Mouse (Mus musculus) neural tube, embryonic 13.5 days (tissue): ENCODE results near the gene Prkrip1. TPM values are rescaled to one million over a fixed set of nuclear protein-coding genes. Genes with fewer than 3 reads are reported as not detected.
A peak's percentile ranks its signal among the peaks of the same experiment; 100 is the strongest.

Experiments used
- ATAC-seq: fragments of 200-750 bp; cut with Nextera tagmentation; 2 replicates; pipeline ENCODE4 v1.8.0; 2017; ENCODE audit warnings: low read depth, mild to moderate bottlenecking, moderate TSS enrichment, moderate library complexity
- H3K27ac ChIP-seq: fragments of 300-500 bp; sonication (generic); replicated peaks from 2 replicates; pipeline ENCODE4 v1.5.1; 2015; ENCODE audit warnings: moderate library complexity, mild to moderate bottlenecking, inconsistent platforms
- H3K27me3 ChIP-seq: fragments of 300-500 bp; sonication (generic); 2 replicates; pipeline ENCODE4 v1.6.1; 2015; ENCODE audit warnings: mild to moderate bottlenecking, inconsistent platforms
- H3K36me3 ChIP-seq: fragments of 300-500 bp; sonication (generic); 2 replicates; pipeline ENCODE4 v1.6.1; 2015; ENCODE audit warnings: mild to moderate bottlenecking, inconsistent platforms
- H3K4me1 ChIP-seq: fragments of 300-500 bp; sonication (generic); replicated peaks from 2 replicates; pipeline ENCODE4 v1.6.1; 2015; ENCODE audit warnings: inconsistent platforms
- H3K4me2 ChIP-seq: fragments of 300-500 bp; sonication (generic); 2 replicates; pipeline ENCODE4 v1.6.1; 2015; ENCODE audit warnings: inconsistent platforms, mild to moderate bottlenecking, moderate library complexity
- H3K4me3 ChIP-seq: fragments of 300-500 bp; sonication (generic); 2 replicates; pipeline ENCODE4 v1.5.1; 2015; ENCODE audit warnings: mild to moderate bottlenecking, inconsistent platforms
- H3K9ac ChIP-seq: fragments of 300-500 bp; sonication (generic); 2 replicates; pipeline ENCODE4 v1.6.1; 2015; ENCODE audit warnings: moderate library complexity, mild to moderate bottlenecking, inconsistent platforms
- H3K9me3 ChIP-seq: fragments of 300-500 bp; sonication (generic); 2 replicates; pipeline ENCODE4 v1.6.1; 2016; ENCODE audit warnings: inconsistent platforms
- WGBS: fragments of 180-500 bp; shearing (Covaris S2); methylation state at CpG from one replicate; pipeline ENCODE4 v1.1.7; 2015; 5-methylcytosine and 5-hydroxymethylcytosine counted together
- polyA plus RNA-seq: library from polyadenylated mRNA; unstranded; fragments of >200 nt; fragmentation: Nextera tagmentation; extraction: Ambion mirVana; gene quantifications from 2 replicates; pipeline ENCODE4 v1.2.1, GENCODE M21; 2015

Gene Prkrip1
- polyA plus RNA-seq: 58.8 and 69.0 TPM in 2 replicates

GRCm38 (mm10) chr5:136198474-136199391 is at the start of gene Prkrip1:
Prkrip1 (minus strand) TSS chr5:136198963.
- H3K36me3 ChIP-seq: peaks cover 36% of the 10 kb centered on the region
- WGBS: under 1% methylated on average over 62 of the region's 62 CpGs
- H3K9me3 ChIP-seq: no peaks in the 10 kb centered on the region
- no peaks in the 10 kb centered on the region for H3K27me3 ChIP-seq
- peak; percentile 83 for ATAC-seq
- H3K4me1 ChIP-seq: peaks cover 16% of the 10 kb centered on the region
- H3K9ac ChIP-seq: peak within 1 kb of the TSS; percentile 85
- H3K4me3 ChIP-seq: peak within 1 kb of the TSS; percentile 90
- peak within 1 kb of the TSS; percentile 93 for H3K4me2 ChIP-seq
- peak within 1 kb of the TSS; percentile 85 for H3K27ac ChIP-seq

- Histone ChIP-seq H3K9ac (no peak overlapping the region), H3K27me3 (no peaks in the 10 kb centered on the region), H3K4me2 (no peak overlapping the region), H3K9me3 (no peaks in the 10 kb centered on the region), H3K4me1 (peaks cover 16% of the 10 kb centered on the region), H3K36me3 (peaks cover 6% of the 10 kb centered on the region), H3K4me3 (no peak overlapping the region), H3K27ac (no peak overlapping the region)
- 60% methylated on average over 6 of the region's 6 CpGs for WGBS
- no peak for ATAC-seq
Measured at GRCm38 (mm10) chr5:136248441-136248840, 49.7 kb upstream of the Prkrip1 start.

GRCm38 (mm10) chr5:136246452-136246838 is 47.7 kb upstream of the Prkrip1 start, which contains the start of gene Sh2b2:
Sh2b2 (minus strand) TSS chr5:136246556.
- Histone ChIP-seq H3K4me3 (peak within 1 kb of the TSS; percentile 90), H3K27ac (peak within 1 kb of the TSS; percentile 87), H3K36me3 (peaks cover 6% of the 10 kb centered on the region), H3K9ac (peak within 1 kb of the TSS; percentile 95; the same call in 1 of the 2 replicates), H3K27me3 (no peaks in the 10 kb centered on the region), H3K4me1 (peaks cover 36% of the 10 kb centered on the region), H3K9me3 (no peaks in the 10 kb centered on the region), H3K4me2 (peak within 1 kb of the TSS; percentile 80)
- WGBS: 90% methylated on average over 2 of the region's 2 CpGs
- no peak for ATAC-seq

GRCm38 (mm10) chr5:136245541-136246451 is 47.0 kb upstream of the Prkrip1 start:
- Histone ChIP-seq H3K4me2 (peak overlapping the region; percentile 80), H3K4me1 (peaks cover 42% of the 10 kb centered on the region), H3K36me3 (peaks cover 6% of the 10 kb centered on the region), H3K4me3 (peak overlapping the region; percentile 90), H3K27me3 (no peaks in the 10 kb centered on the region), H3K27ac (peak overlapping the region; percentile 87), H3K9ac (peak overlapping the region; percentile 95; the same call in 1 of the 2 replicates), H3K9me3 (no peaks in the 10 kb centered on the region)
- 14% methylated on average over 15 of the region's 15 CpGs for WGBS
- no peak; the same call in 1 of the 2 replicates for ATAC-seq

DNA sequence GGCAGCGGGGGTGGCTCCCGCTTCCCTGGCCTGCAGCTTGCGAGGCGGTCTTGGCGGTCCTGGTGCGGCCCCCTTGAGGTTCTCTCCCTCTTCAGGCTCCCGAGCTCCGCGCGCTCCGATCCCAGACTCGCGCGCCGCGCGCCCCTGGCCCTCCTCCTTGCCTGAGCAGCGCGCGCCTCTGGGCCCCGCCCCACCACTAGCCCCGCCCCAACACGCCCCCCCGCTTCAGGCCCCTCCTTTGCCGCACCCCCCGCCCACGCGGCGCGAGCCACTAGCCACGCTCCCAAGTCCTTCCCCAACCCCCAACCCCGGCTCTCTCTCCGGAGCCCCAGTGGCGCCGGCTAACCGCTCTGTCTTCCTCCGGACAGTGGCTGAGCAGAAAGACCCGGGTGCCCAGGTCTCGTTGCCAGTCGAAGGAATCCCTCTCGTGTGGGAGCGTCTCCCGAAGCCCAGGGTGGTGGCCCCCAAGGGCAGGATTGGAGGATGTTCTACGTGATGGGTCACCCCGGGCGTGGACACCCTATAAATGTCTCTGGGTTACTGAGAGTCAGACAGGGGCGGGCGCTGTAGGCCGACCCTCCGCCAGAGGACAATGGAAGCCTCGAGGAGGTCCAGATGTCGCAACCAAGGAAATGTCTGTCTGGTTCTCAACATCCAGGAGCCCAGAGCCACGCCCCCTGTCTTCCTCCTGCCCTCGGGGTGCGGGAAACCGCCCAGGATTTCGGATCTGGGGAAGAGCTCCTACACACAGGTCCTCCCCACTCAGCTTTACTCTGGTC is 46.2 kb upstream of the Prkrip1 start:
- Histone ChIP-seq H3K4me1 (peaks cover 51% of the 10 kb centered on the region), H3K9ac (peak overlapping the region; percentile 95), H3K27ac (peak overlapping the region; percentile 91), H3K9me3 (no peaks in the 10 kb centered on the region), H3K4me3 (peak overlapping the region; percentile 90), H3K36me3 (peaks cover 1% of the 10 kb centered on the region), H3K27me3 (no peaks in the 10 kb centered on the region), H3K4me2 (peak overlapping the region; percentile 80)
- ATAC-seq: peak; percentile 86
- WGBS: under 1% methylated on average over 54 of the region's 57 CpGs

DNA sequence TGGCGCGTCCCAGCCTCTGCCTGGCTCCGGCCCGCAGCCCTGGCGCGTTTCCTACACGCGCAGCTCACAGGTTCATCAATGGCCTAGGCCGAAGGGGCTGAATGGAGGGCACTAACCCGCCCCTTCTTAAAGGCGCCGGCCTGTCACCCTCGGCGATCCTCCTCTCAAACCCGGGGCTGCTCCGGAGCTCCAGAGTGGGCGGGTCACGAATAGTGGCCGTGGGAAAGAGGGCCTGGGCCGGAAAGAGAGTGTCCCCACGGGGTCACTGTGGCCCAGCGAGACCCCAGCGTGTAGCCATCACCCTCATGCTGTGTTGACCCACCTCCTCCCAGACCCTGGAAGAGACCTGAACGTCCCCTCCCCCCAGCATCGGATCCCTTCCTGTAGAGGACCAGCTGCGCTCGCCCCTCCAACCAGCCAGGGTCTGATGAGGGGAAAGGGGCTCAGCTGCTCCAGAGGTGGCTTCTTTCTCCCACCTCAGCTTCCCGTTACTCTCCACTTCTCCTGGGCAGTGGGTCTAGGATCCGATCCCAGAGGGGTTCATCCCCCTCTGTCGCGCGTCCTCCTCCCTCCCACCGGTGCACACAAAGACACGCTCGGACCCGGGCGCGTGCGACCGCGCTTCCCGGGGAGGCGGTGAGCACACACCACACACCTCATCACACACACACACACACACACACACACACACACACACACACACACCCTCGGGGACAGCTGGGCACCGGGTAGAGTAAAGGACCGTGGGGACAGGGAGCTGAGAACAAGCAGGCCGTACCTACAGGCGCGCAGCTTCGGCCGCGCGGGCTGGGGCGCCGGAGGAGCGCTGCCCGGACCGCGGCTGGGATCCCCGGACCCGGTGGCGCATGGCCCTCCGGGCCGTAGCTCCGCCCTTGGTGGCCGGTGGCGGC is 45.3 kb upstream of the Prkrip1 start:
- ATAC-seq: peak; percentile 60

GRCm38 (mm10) chr5:136241161-136241560 is 42.4 kb upstream of the Prkrip1 start:
- Histone ChIP-seq H3K9me3 (no peaks in the 10 kb centered on the region), H3K4me3 (no peak overlapping the region), H3K4me2 (no peak overlapping the region), H3K4me1 (peaks cover 82% of the 10 kb centered on the region), H3K9ac (0 out of 2 replicates have a peak overlapping the region, but pooled peaks have one; percentile 12), H3K27me3 (no peaks in the 10 kb centered on the region), H3K27ac (no peak overlapping the region), H3K36me3 (no peaks in the 10 kb centered on the region)
- no peak for ATAC-seq
- WGBS: 70% methylated on average over 6 of the region's 6 CpGs

More for the DNA sequence above, 45.3 kb upstream of the Prkrip1 start:
- peaks cover 55% of the 10 kb centered on the region for H3K4me1 ChIP-seq
- H3K27me3 ChIP-seq: no peaks in the 10 kb centered on the region
- no peaks in the 10 kb centered on the region for H3K9me3 ChIP-seq
- under 1% methylated on average over 57 of the region's 67 CpGs for WGBS
- H3K4me3 ChIP-seq: peak overlapping the region; percentile 90
- peak overlapping the region; percentile 80 for H3K4me2 ChIP-seq
- no peaks in the 10 kb centered on the region for H3K36me3 ChIP-seq
- H3K9ac ChIP-seq: peak overlapping the region; percentile 95
- H3K27ac ChIP-seq: peak overlapping the region; percentile 91

DNA sequence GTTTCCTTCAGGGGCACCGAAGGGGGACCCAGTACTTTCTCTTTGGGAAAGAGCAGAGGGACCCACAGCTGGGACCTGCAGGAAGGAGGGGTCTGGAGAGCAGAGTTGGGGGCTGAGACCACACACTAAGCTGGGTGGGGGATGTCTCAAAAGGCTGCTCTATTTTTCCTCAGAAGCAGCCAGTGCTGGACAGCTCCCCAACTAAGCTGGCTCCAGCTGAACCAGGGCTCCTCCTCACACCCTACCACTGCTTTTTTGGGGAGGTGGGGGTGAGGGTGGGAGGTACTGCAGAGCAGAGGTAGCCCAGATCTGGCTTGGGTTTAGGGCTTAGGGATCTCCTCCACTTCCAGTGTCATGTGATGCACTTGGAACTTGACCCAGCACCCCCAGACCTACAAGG is 41.6 kb upstream of the Prkrip1 start:
- Histone ChIP-seq H3K4me1 (peaks cover 75% of the 10 kb centered on the region), H3K36me3 (no peaks in the 10 kb centered on the region), H3K9ac (no peak overlapping the region), H3K27me3 (no peaks in the 10 kb centered on the region), H3K27ac (no peak overlapping the region), H3K9me3 (no peaks in the 10 kb centered on the region), H3K4me2 (no peak overlapping the region), H3K4me3 (no peak overlapping the region)
- WGBS: 30% methylated on average over 1 of the region's 1 CpGs
- no peak for ATAC-seq

- Histone ChIP-seq H3K9me3 (no peaks in the 10 kb centered on the region), H3K36me3 (no peaks in the 10 kb centered on the region), H3K9ac (peak overlapping the region; percentile 46), H3K4me3 (peak overlapping the region; percentile 33), H3K27me3 (no peaks in the 10 kb centered on the region), H3K27ac (0 out of 2 replicates have a peak overlapping the region, but pooled peaks have one; percentile 28), H3K4me1 (peaks cover 76% of the 10 kb centered on the region), H3K4me2 (peak overlapping the region; percentile 61)
- WGBS: 1% methylated on average over 19 of the region's 19 CpGs
- 0 out of 2 replicates have a peak, but pooled peaks have one; percentile 28 for ATAC-seq
Measured at GRCm38 (mm10) chr5:136237607-136238006, 38.8 kb upstream of the Prkrip1 start.

DNA sequence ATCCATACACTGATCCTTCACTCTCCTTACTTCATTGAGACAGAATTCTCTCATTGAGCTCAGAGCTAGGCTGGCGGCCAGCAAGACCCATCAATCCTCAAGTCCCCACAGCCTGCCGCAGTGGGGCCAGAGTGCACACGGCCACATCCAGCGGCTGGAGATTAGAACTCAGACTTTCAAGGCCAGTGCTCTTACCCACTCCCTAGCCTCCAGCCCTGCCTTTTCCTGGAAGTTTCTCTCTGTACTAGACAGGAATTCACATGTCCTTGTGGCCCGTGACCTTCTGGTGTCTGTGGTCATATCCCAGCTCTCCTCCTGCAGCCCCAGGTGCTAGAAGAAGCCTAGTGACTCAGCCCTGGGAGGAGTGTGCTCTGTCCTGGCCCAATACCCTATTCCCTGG is 37.8 kb upstream of the Prkrip1 start:
- WGBS: 75% methylated on average over 5 of the region's 5 CpGs
- peaks cover 72% of the 10 kb centered on the region for H3K4me1 ChIP-seq
- no peaks in the 10 kb centered on the region; the same call in 1 of the 2 replicates for H3K27me3 ChIP-seq
- no peak overlapping the region for H3K4me3 ChIP-seq
- 0 out of 2 replicates have a peak overlapping the region, but pooled peaks have one; percentile 18 for H3K27ac ChIP-seq
- H3K9me3 ChIP-seq: no peaks in the 10 kb centered on the region
- 0 out of 2 replicates have a peak overlapping the region, but pooled peaks have one; percentile 22 for H3K9ac ChIP-seq
- peaks cover 6% of the 10 kb centered on the region for H3K36me3 ChIP-seq
- ATAC-seq: no peak
- no peak overlapping the region for H3K4me2 ChIP-seq
